Mouse (Mus musculus): Measurements from ENCODE around the gene Chst2. TPM values are rescaled to one million over a fixed set of nuclear protein-coding genes. Genes with fewer than 3 reads are reported as not detected.

The Chst2 gene
- polyA plus RNA-seq, 1 experiment from 2014 or later, result 17.5 TPM

Other genes starting within 250 kb of the Chst2 start
- gene U2surp, start 105.3 kb upstream of the Chst2 start, polyA plus RNA-seq (2014; fragmentation: Nextera tagmentation; extraction: Ambion mirVana), result 136 and 137 TPM in 2 replicates
- 4.7 and 6.0 TPM in 2 replicates for gene Paqr9, start 152.9 kb upstream of the Chst2 start, polyA plus RNA-seq (2014; fragmentation: Nextera tagmentation; extraction: Ambion mirVana)
- gene Pcolce2, start 230.9 kb upstream of the Chst2 start, polyA plus RNA-seq (2014; fragmentation: Nextera tagmentation; extraction: Ambion mirVana), result 1.1 and 1.2 TPM in 2 replicates

Data from midbrain, embryonic 14.5 days (tissue).